Mouse (Mus musculus): ENCODE measurements around the gene Sorbs1. TPM values are rescaled to one million over a fixed set of nuclear protein-coding genes. Genes with fewer than 3 reads are reported as not detected.
A peak's percentile ranks its signal among the peaks of the same experiment; 100 is the strongest.

Gene Sorbs1
- polyA plus RNA-seq, 1 experiment from 2014 or later, result 49.5 TPM

- 70% methylated on average over 8 of the region's 8 CpGs for WGBS
- no peak overlapping the region for H3K4me2 ChIP-seq (replicated peaks; ENCODE audit: low read depth, low read length)
- no peak overlapping the region for H3K9ac ChIP-seq (ENCODE audit: low read depth, low read length)
- no peak overlapping the region for H3K27ac ChIP-seq (ENCODE audit: low read depth, low read length)
- ATAC-seq (ENCODE audit: low FRiP score, low TSS enrichment), result no peak
- H3K36me3 ChIP-seq (ENCODE audit: control insufficient read depth, insufficient read depth, low read length), result no peaks in the 10 kb centered on the region
- H3K4me3 ChIP-seq (ENCODE audit: low read length), result no peak overlapping the region
- H3K27me3 ChIP-seq (ENCODE audit: control insufficient read depth, insufficient read depth, low read length), result no peaks in the 10 kb centered on the region
- no peaks in the 10 kb centered on the region for H3K9me3 ChIP-seq (ENCODE audit: control insufficient read depth, low read length)
- no peaks in the 10 kb centered on the region for H3K4me1 ChIP-seq (ENCODE audit: control insufficient read depth, insufficient read depth, low read length)
Measured at GRCm38 (mm10) chr19:40278372-40279023, 235.1 kb downstream of the Sorbs1 start.

DNA sequence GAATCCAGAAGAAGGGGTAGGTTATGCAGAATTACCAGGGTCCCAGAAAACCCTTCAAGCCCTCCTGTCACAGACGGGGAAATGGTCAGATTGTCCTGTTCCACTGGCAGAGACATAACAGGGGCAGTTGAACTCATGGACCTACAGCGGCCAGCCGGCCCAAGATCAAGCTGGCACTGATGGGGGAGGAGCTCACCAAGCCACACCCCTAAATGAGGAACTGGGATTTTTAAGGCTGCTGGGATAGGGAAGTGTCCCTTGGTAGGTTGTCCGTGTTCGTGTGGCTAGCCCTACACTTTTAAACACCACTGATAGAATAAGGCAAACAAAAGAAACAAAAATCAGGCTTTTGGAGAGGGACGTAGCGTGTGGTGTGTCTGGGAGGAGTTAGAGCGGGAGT lies 236.1 kb downstream of the Sorbs1 start:
- Histone ChIP-seq H3K36me3 (ENCODE audit: control insufficient read depth, insufficient read depth, low read length) (no peaks in the 10 kb centered on the region), H3K4me3 (ENCODE audit: low read length) (no peak overlapping the region), H3K27ac (ENCODE audit: low read depth, low read length) (no peak overlapping the region), H3K9me3 (ENCODE audit: control insufficient read depth, low read length) (no peaks in the 10 kb centered on the region), H3K9ac (ENCODE audit: low read depth, low read length) (no peak overlapping the region), H3K4me2 (replicated peaks; ENCODE audit: low read depth, low read length) (no peak overlapping the region), H3K27me3 (ENCODE audit: control insufficient read depth, insufficient read depth, low read length) (no peaks in the 10 kb centered on the region), H3K4me1 (ENCODE audit: control insufficient read depth, insufficient read depth, low read length) (no peaks in the 10 kb centered on the region)
- WGBS, result 91% methylated on average over 8 of the region's 8 CpGs
- no peak for ATAC-seq (ENCODE audit: low FRiP score, low TSS enrichment)

- Histone ChIP-seq H3K36me3 (ENCODE audit: control insufficient read depth, insufficient read depth, low read length) (no peaks in the 10 kb centered on the region), H3K4me1 (ENCODE audit: control insufficient read depth, insufficient read depth, low read length) (no peaks in the 10 kb centered on the region; the same call in 1 of the 2 replicates), H3K27ac (ENCODE audit: low read depth, low read length) (no peak overlapping the region), H3K4me2 (replicated peaks; ENCODE audit: low read depth, low read length) (no peak overlapping the region), H3K27me3 (ENCODE audit: control insufficient read depth, insufficient read depth, low read length) (peaks cover 8% of the 10 kb centered on the region), H3K9me3 (ENCODE audit: control insufficient read depth, low read length) (no peaks in the 10 kb centered on the region), H3K9ac (ENCODE audit: low read depth, low read length) (no peak overlapping the region), H3K4me3 (ENCODE audit: low read length) (no peak overlapping the region)
- no peak for ATAC-seq (ENCODE audit: low FRiP score, low TSS enrichment)
- WGBS, result 83% methylated on average over 14 of the region's 14 CpGs
Measured at GRCm38 (mm10) chr19:40275401-40276188, 238.0 kb downstream of the Sorbs1 start.

DNA sequence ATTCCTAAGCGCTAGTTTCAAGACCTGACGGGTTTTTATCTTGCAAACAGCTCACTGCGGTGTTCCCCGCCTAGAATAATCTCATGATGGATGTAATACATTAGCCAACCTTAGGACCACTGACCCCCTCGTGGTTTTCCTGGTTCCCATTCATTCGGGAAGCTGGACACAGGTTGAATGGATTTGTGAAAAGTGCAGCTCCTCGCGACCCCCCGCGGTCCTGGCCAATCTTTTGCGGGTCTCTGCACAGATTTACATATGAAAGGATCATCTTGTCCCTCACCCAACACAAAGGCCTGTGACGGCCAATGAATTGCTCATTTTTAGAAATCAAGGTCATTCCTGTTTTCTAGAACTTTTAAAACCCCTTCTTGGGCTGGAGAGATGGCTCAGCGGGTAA lies 240.9 kb downstream of the Sorbs1 start:
- no peak overlapping the region for H3K9ac ChIP-seq (ENCODE audit: low read depth, low read length)
- peaks cover 4% of the 10 kb centered on the region; the same call in 1 of the 2 replicates for H3K4me1 ChIP-seq (ENCODE audit: control insufficient read depth, insufficient read depth, low read length)
- peaks cover 17% of the 10 kb centered on the region for H3K27me3 ChIP-seq (ENCODE audit: control insufficient read depth, insufficient read depth, low read length)
- 50% methylated on average over 13 of the region's 13 CpGs for WGBS
- H3K36me3 ChIP-seq (ENCODE audit: control insufficient read depth, insufficient read depth, low read length), result no peaks in the 10 kb centered on the region
- H3K4me2 ChIP-seq (replicated peaks; ENCODE audit: low read depth, low read length), result no peak overlapping the region
- no peaks in the 10 kb centered on the region for H3K9me3 ChIP-seq (ENCODE audit: control insufficient read depth, low read length)
- ATAC-seq (ENCODE audit: low FRiP score, low TSS enrichment), result no peak
- no peak overlapping the region for H3K27ac ChIP-seq (ENCODE audit: low read depth, low read length)
- H3K4me3 ChIP-seq (ENCODE audit: low read length), result no peak overlapping the region

DNA sequence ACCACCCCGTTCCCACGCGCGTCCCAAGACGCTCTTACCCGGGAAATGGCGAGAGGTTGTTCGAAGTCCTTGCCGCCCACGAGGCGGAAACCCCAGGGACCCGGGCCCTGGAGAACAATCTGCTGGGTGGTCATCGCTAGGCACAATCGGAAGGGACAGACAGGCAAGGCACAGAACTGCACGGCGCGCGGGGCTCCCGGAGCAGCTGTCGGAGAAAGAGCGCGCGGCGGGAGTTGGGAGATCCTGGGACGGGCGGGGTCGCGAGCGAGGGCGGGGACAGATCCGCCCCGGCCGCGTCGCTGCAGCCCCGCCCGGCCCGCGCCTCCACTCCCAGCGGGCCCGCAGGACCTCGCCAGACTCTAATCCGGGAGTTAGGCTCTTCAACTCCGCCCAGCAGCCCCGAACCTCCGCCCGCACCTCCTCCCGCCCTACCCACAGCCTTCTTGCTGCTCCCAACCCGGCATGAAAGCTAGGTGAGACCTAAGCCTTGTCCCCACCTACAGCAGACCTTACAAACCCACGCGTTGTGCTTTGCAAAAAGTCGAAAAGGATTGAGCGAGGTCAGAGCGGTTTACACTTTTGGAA lies 242.2 kb downstream of the Sorbs1 start, which contains the start of gene Pdlim1:
TSS of gene Pdlim1 (minus strand) at position 535 of the 585 bp plus-strand sequence.
- Histone ChIP-seq H3K9ac (ENCODE audit: low read depth, low read length) (peak within 1 kb of the TSS; percentile 57), H3K27me3 (ENCODE audit: control insufficient read depth, insufficient read depth, low read length) (peaks cover 17% of the 10 kb centered on the region), H3K4me1 (ENCODE audit: control insufficient read depth, insufficient read depth, low read length) (peaks cover 4% of the 10 kb centered on the region; the same call in 1 of the 2 replicates), H3K4me3 (ENCODE audit: low read length) (peak within 1 kb of the TSS; percentile 65), H3K4me2 (replicated peaks; ENCODE audit: low read depth, low read length) (peak within 1 kb of the TSS; percentile 98), H3K9me3 (ENCODE audit: control insufficient read depth, low read length) (no peaks in the 10 kb centered on the region), H3K36me3 (ENCODE audit: control insufficient read depth, insufficient read depth, low read length) (no peaks in the 10 kb centered on the region), H3K27ac (ENCODE audit: low read depth, low read length) (no peak within 1 kb of the TSS)
- ATAC-seq (ENCODE audit: low FRiP score, low TSS enrichment), result peak; percentile 84
- WGBS, result under 1% methylated on average over 50 of the region's 54 CpGs

DNA sequence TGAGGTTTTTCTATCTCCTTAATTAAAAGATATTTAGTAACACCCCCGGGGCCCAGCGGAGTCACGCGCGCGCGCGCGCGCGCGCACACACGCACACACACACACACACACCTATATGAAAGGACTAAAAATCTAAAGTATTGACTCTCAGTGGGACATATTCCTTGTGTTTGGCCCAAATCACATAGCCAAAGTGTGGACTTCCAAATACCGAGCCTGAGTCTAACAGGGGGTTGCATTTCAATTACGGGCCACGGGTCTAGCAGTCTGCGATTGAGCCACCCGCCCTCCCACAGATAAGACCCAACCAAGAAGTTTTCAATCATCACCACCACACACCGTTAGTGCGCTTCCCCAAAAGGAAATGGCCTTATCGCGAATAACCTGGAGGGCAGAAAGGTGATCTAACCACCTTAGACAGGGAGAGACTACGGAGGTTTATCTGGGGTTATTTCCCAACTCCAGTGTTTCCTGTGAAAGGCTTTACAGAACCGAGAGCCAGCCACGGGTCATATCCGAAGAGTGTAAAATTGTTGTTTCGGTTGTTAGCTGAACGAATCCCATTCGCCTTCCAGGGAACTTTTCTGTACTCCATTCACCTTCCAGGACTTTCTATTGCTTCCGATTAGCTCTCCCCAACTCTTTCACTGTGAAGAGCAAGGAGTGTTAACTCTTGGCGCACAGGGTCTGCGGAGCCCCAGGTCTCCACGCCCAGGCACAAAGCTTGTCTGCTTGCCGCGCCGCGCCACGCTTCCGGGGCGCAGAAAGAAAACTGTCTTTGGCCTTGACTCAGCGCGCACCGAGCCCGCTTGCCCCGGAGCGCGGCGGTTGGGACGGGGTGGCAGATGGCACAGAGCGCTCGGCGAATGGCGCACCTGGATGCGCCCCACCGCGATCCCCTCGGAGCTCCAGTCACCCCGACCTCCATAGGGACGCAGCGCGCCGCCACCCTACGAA lies 242.9 kb downstream of the Sorbs1 start:
- Histone ChIP-seq H3K9me3 (ENCODE audit: control insufficient read depth, low read length) (no peaks in the 10 kb centered on the region), H3K36me3 (ENCODE audit: control insufficient read depth, insufficient read depth, low read length) (no peaks in the 10 kb centered on the region), H3K4me2 (replicated peaks; ENCODE audit: low read depth, low read length) (peak overlapping the region; percentile 98), H3K4me1 (ENCODE audit: control insufficient read depth, insufficient read depth, low read length) (peaks cover 4% of the 10 kb centered on the region; the same call in 1 of the 2 replicates), H3K9ac (ENCODE audit: low read depth, low read length) (peak overlapping the region; percentile 57), H3K4me3 (ENCODE audit: low read length) (peak overlapping the region; percentile 65), H3K27me3 (ENCODE audit: control insufficient read depth, insufficient read depth, low read length) (peaks cover 17% of the 10 kb centered on the region), H3K27ac (ENCODE audit: low read depth, low read length) (no peak overlapping the region)
- WGBS, result 8% methylated on average over 63 of the region's 63 CpGs
- ATAC-seq (ENCODE audit: low FRiP score, low TSS enrichment), result peak; percentile 47

- H3K4me1 ChIP-seq (ENCODE audit: control insufficient read depth, insufficient read depth, low read length), result peaks cover 4% of the 10 kb centered on the region; the same call in 1 of the 2 replicates
- H3K9me3 ChIP-seq (ENCODE audit: control insufficient read depth, low read length), result no peaks in the 10 kb centered on the region
- no peak overlapping the region for H3K9ac ChIP-seq (ENCODE audit: low read depth, low read length)
- no peak overlapping the region for H3K4me3 ChIP-seq (ENCODE audit: low read length)
- 77% methylated on average over 5 of the region's 5 CpGs for WGBS
- H3K36me3 ChIP-seq (ENCODE audit: control insufficient read depth, insufficient read depth, low read length), result no peaks in the 10 kb centered on the region
- ATAC-seq (ENCODE audit: low FRiP score, low TSS enrichment), result no peak
- H3K27ac ChIP-seq (ENCODE audit: low read depth, low read length), result no peak overlapping the region
- no peak overlapping the region for H3K4me2 ChIP-seq (replicated peaks; ENCODE audit: low read depth, low read length)
- H3K27me3 ChIP-seq (ENCODE audit: control insufficient read depth, insufficient read depth, low read length), result peaks cover 17% of the 10 kb centered on the region
Measured at GRCm38 (mm10) chr19:40269526-40269925, 244.1 kb downstream of the Sorbs1 start.

DNA sequence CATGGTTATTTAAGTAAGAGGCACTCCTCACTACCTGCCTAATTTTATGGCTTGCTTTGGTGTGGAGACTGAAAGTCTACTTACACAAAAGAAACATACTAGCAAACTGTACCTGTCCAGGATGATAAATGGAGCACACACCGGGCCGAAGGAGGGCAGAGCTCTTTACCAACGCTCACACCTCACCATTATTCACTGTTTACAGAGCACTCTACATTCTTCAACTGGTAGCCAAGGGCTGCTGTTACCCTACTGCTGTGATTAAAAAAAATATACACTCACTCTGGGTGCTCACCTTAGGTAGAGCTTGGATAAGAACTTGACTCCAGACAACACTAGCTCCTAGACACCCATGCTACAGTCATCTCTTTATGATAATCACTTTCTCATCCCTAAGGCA lies 245.1 kb downstream of the Sorbs1 start:
- peaks cover 17% of the 10 kb centered on the region for H3K27me3 ChIP-seq (ENCODE audit: control insufficient read depth, insufficient read depth, low read length)
- ATAC-seq (ENCODE audit: low FRiP score, low TSS enrichment), result no peak

More for the DNA sequence above, 245.1 kb downstream of the Sorbs1 start:
- Histone ChIP-seq H3K9me3 (ENCODE audit: control insufficient read depth, low read length) (no peaks in the 10 kb centered on the region), H3K4me1 (ENCODE audit: control insufficient read depth, insufficient read depth, low read length) (peaks cover 4% of the 10 kb centered on the region; the same call in 1 of the 2 replicates), H3K4me2 (replicated peaks; ENCODE audit: low read depth, low read length) (no peak overlapping the region), H3K9ac (ENCODE audit: low read depth, low read length) (no peak overlapping the region), H3K27ac (ENCODE audit: low read depth, low read length) (no peak overlapping the region), H3K36me3 (ENCODE audit: control insufficient read depth, insufficient read depth, low read length) (no peaks in the 10 kb centered on the region), H3K4me3 (ENCODE audit: low read length) (no peak overlapping the region)
- WGBS, result 49% methylated on average over 3 of the region's 3 CpGs
